Mouse (Mus musculus): ENCODE data around the gene Pde7b. TPM values are rescaled to one million over a fixed set of nuclear protein-coding genes. Genes with fewer than 3 reads are reported as not detected.

Pde7b gene
- polyA plus RNA-seq, 1 experiment from 2014 or later = 0.29 TPM

DNA sequence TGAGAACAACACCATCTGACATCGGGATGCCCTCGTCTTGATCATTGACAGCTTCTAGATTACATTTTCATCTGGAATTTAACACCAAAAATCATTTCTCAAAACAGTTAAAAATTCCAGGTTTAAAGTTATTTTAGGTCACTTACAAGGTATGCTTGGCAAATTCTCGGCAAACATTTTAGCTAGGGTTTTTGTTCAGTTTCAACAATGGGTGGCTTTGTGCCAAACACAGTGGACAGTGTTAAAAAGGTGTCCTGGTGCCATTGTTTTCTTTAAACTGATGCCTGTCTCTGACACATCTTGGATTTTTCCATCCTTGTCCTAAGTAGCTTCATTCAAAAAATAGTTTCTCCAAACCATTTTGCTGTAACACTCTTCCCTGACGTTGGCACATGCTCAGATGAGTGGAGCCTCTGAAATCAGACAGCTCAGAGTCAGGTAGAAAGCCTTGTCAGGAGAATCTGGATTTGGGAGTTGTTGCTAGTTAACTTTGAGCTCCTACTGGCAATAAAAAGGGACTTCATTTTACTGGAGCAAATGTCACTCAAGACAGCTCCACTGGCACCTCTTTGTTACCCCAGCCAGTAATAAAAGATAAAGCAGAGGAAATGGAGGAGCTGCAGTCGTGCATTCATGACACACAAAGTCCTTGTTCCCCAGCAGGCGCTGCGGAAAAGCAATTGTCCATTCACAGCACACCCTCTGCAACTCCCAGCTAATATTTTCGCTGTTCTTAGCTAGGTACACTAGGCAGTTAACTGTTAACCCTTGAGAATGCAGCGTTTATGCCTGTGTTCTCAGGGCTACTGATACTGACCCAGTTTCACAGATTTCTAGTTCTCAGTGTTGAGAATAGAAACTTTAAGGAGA is 2.0 kb downstream of the Pde7b start:
- WGBS (ENCODE audit: insufficient replicate concordance) = 44% methylated on average over 9 of the region's 9 CpGs
- no peak for ATAC-seq (ENCODE audit: low read depth)
- H3K4me2 ChIP-seq = 0 out of 2 replicates have a peak overlapping the region, but pooled peaks have one; percentile 24
- H3K27me3 ChIP-seq = no peaks in the 10 kb centered on the region
- DNase-seq = no peak
- H3K4me1 ChIP-seq (replicated peaks) = peaks cover 30% of the 10 kb centered on the region
- H3K4me3 ChIP-seq (replicated peaks) = no peak overlapping the region
- H3K36me3 ChIP-seq = no peaks in the 10 kb centered on the region
- H3K9ac ChIP-seq = no peak overlapping the region
- no peaks in the 10 kb centered on the region for H3K9me3 ChIP-seq (replicated peaks)
- no peak overlapping the region for H3K27ac ChIP-seq

DNA sequence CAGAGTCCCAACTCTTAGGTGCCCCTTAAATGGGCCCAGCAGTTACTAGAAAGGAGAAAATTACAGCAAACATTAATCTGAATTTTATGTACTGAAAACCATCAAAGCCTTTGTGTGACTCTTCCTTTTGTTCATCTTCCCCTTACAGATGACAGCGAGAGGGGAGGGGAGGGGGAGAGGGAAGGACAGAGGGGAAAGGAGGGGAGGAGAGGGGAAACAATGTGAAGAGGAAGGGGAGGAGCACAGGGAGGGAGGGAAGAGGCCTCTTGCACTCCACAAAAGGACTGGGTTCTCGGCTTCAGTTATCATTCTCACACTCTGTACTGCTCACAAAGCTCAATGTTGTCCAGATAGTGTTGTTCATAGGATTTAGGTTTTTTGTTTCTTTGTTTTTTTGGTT is 5.7 kb downstream of the Pde7b start:
- Histone ChIP-seq H3K36me3 (no peaks in the 10 kb centered on the region), H3K27me3 (no peaks in the 10 kb centered on the region), H3K9me3 (replicated peaks) (no peaks in the 10 kb centered on the region), H3K27ac (no peak overlapping the region), H3K4me2 (no peak overlapping the region), H3K4me1 (replicated peaks) (peaks cover 20% of the 10 kb centered on the region), H3K4me3 (replicated peaks) (no peak overlapping the region), H3K9ac (no peak overlapping the region)
- WGBS (ENCODE audit: insufficient replicate concordance) = 21% methylated on average over 2 of the region's 2 CpGs
- ATAC-seq (ENCODE audit: low read depth) (no peak), DNase-seq (no peak)

DNA sequence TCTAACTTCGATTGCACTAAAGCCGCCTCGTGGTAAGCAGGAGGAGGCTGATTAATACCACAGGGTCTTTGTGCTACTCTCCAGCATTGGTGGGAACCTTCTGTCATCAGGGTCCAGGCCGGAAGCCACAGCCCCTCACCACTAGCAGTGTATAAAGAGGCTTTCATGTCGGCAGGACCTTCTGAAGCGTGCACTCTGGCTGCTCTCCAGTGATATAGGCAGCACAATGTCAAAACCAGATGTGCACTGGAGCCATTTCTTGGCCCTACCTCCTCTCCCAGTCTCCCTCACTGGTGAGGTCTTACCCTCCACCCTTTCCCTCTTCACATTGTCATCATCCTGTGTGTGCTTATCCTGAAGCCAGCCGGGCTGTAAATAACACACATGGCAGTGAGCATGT is 24.2 kb downstream of the Pde7b start:
- no peak overlapping the region for H3K4me2 ChIP-seq
- H3K9me3 ChIP-seq (replicated peaks) = no peaks in the 10 kb centered on the region
- H3K4me3 ChIP-seq (replicated peaks) = no peak overlapping the region
- DNase-seq (no peak), ATAC-seq (ENCODE audit: low read depth) (no peak)
- no peaks in the 10 kb centered on the region for H3K27me3 ChIP-seq
- no peak overlapping the region for H3K9ac ChIP-seq
- no peak overlapping the region for H3K27ac ChIP-seq
- H3K4me1 ChIP-seq (replicated peaks) = no peaks in the 10 kb centered on the region
- WGBS (ENCODE audit: insufficient replicate concordance) = 60% methylated on average over 7 of the region's 7 CpGs
- H3K36me3 ChIP-seq = no peaks in the 10 kb centered on the region

DNA sequence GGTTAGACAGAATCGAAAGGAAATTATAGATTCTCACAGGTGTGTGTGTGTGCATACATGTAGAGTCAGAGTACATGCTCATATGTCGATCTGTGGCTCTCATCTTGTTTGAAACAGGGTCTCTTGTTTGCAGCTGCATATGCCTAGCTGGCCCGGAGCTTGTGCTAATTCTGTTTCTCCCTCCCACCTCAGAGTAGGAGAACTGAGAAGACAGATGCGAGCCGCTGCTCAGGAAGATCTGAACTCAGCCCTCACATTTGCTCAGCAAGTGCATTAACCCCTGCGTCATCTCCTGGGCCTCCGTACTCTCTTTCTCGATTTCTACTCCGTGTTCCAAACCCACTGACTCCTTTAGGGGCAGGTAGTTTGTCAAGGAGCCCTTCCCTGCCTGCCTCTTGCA is 25.0 kb downstream of the Pde7b start:
- Histone ChIP-seq H3K4me3 (replicated peaks) (no peak overlapping the region), H3K27ac (no peak overlapping the region), H3K4me1 (replicated peaks) (no peaks in the 10 kb centered on the region), H3K9ac (no peak overlapping the region), H3K36me3 (no peaks in the 10 kb centered on the region), H3K9me3 (replicated peaks) (no peaks in the 10 kb centered on the region), H3K4me2 (no peak overlapping the region), H3K27me3 (no peaks in the 10 kb centered on the region)
- DNase-seq (no peak), ATAC-seq (ENCODE audit: low read depth) (no peak)
- 79% methylated on average over 9 of the region's 9 CpGs for WGBS (ENCODE audit: insufficient replicate concordance)

DNA sequence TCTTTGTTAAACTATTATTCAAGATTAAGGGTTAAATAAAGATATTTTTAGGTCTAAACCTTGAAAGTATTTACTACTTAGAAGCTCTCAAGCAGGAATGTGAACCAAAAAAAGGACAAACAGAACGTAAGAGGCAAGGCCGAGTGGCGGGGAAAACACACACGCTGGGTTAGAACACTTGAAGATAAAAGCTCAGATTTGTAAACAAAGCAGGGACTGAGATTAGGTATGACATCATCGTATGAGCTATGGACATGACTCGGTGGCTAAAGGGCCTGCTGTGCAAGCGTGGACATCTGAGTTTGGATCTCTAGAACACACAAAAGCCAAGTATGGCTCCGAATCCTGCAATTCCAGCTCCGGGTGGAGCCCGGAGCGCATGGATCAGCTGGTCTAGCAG is 29.2 kb downstream of the Pde7b start:
- H3K4me1 ChIP-seq (replicated peaks) = no peaks in the 10 kb centered on the region
- H3K9ac ChIP-seq = no peak overlapping the region
- no peak for DNase-seq
- no peak for ATAC-seq (ENCODE audit: low read depth)
- H3K27ac ChIP-seq = no peak overlapping the region
- no peaks in the 10 kb centered on the region for H3K27me3 ChIP-seq
- H3K4me2 ChIP-seq = no peak overlapping the region
- no peaks in the 10 kb centered on the region for H3K36me3 ChIP-seq
- no peaks in the 10 kb centered on the region for H3K9me3 ChIP-seq (replicated peaks)
- 67% methylated on average over 11 of the region's 11 CpGs for WGBS (ENCODE audit: insufficient replicate concordance)
- no peak overlapping the region for H3K4me3 ChIP-seq (replicated peaks)

DNA sequence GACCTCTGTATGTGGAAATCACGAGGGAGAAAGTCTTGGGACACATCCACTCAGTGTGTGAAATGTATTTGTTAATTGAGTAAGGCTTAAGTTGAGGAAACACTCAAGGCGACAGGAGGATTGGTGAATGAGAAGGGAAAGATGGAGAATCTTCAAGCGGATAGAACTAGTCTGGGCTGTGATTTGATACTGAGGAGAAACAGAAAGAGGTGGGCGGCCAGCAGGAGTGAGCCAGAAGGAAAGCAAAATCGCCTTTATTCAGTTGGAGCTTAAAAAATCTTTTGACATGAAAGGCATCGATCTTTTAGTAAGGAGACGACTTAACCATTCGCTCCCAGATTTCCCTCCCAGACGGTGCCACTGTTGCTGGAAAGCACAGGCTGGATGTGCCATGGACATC is 34.9 kb downstream of the Pde7b start:
- WGBS (ENCODE audit: insufficient replicate concordance) = 67% methylated on average over 9 of the region's 9 CpGs

DNA sequence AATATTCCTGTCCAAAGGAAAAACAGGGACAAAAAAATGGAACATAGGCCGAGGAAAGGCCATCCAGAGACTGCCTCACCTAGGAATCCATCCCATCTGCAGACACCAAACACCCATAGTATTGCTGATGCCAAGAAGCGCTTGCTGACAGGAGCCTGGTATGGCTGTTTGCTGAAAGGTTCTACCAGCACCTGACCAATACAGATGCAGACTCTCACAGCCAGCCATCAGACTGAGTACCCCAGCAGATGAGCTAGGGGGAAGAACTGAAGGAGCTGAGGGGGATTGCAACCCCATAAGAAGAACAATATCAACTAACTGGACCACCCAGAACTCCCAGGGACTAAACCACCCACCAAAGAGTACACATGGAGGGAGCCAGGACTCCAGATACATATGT is 40.7 kb downstream of the Pde7b start:
- no peak overlapping the region for H3K27ac ChIP-seq
- WGBS (ENCODE audit: insufficient replicate concordance) = 75% methylated on average over 2 of the region's 2 CpGs
- peaks cover 8% of the 10 kb centered on the region for H3K4me1 ChIP-seq (replicated peaks)
- DNase-seq = no peak
- no peak for ATAC-seq (ENCODE audit: low read depth)
- no peak overlapping the region for H3K4me3 ChIP-seq (replicated peaks)
- H3K9me3 ChIP-seq (replicated peaks) = no peaks in the 10 kb centered on the region
- H3K36me3 ChIP-seq = no peaks in the 10 kb centered on the region
- H3K27me3 ChIP-seq = no peaks in the 10 kb centered on the region
- no peak overlapping the region for H3K9ac ChIP-seq
- H3K4me2 ChIP-seq = no peak overlapping the region

More for the DNA sequence above, 34.9 kb downstream of the Pde7b start:
- Histone ChIP-seq H3K4me3 (replicated peaks) (no peak overlapping the region), H3K27ac (no peak overlapping the region), H3K4me2 (no peak overlapping the region), H3K27me3 (no peaks in the 10 kb centered on the region), H3K36me3 (no peaks in the 10 kb centered on the region), H3K4me1 (replicated peaks) (no peaks in the 10 kb centered on the region), H3K9ac (no peak overlapping the region), H3K9me3 (replicated peaks) (no peaks in the 10 kb centered on the region)
- no peak for DNase-seq
- ATAC-seq (ENCODE audit: low read depth) = no peak

DNA sequence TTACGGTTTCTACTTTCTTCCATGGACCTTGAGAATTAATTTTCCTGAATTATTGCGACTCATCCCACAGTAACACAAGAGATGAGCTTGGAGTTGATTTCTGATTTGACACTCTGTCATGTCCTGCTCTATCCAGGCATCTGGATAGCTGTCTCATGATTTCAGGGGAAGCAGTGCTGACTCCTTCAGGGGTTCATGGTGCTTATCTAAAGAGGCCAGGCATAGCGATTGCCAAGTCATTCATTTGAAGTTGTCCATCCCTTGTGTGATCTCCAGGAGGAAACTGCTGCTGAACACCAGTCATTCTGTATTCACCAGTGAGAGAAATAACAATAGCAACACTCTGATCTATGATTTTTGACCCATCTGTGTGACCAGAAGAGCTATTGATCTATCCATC is 43.9 kb downstream of the Pde7b start:
- ATAC-seq (ENCODE audit: low read depth) (peak; percentile 50; the same call in 1 of the 2 replicates), DNase-seq (peak; percentile 10)
- Histone ChIP-seq H3K27me3 (no peaks in the 10 kb centered on the region), H3K4me2 (no peak overlapping the region), H3K36me3 (no peaks in the 10 kb centered on the region), H3K9ac (no peak overlapping the region), H3K4me1 (replicated peaks) (peaks cover 8% of the 10 kb centered on the region), H3K27ac (no peak overlapping the region), H3K4me3 (replicated peaks) (no peak overlapping the region), H3K9me3 (replicated peaks) (no peaks in the 10 kb centered on the region)
- 55% methylated on average over 3 of the region's 3 CpGs for WGBS (ENCODE audit: insufficient replicate concordance)

DNA sequence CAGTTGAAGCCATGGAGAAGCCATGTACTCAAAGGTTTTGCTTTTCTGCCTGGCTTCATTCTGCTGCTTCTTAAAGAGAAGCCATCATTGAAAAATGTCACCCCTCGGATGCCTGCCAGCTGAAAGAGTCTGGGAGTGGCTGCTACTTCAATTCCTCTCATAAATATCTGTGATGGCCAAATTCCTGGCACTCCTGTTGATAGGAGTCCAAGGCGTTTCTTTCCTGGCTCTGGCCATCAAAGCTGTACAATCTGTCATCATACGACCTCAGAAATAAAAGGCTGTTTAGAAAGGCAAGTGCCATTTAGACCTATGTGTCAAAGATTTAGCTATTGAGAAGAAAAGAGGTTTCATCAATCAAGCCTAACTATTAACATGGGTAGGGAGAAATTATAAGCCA is 49.6 kb downstream of the Pde7b start:
- H3K27me3 ChIP-seq = no peaks in the 10 kb centered on the region
- WGBS (ENCODE audit: insufficient replicate concordance) = 55% methylated on average over 3 of the region's 3 CpGs
- no peaks in the 10 kb centered on the region for H3K4me1 ChIP-seq (replicated peaks)
- no peak overlapping the region for H3K9ac ChIP-seq
- no peak overlapping the region for H3K4me2 ChIP-seq
- H3K36me3 ChIP-seq = no peaks in the 10 kb centered on the region
- DNase-seq = no peak
- H3K4me3 ChIP-seq (replicated peaks) = no peak overlapping the region
- ATAC-seq (ENCODE audit: low read depth) = no peak
- no peak overlapping the region for H3K27ac ChIP-seq
- no peaks in the 10 kb centered on the region for H3K9me3 ChIP-seq (replicated peaks)

DNA sequence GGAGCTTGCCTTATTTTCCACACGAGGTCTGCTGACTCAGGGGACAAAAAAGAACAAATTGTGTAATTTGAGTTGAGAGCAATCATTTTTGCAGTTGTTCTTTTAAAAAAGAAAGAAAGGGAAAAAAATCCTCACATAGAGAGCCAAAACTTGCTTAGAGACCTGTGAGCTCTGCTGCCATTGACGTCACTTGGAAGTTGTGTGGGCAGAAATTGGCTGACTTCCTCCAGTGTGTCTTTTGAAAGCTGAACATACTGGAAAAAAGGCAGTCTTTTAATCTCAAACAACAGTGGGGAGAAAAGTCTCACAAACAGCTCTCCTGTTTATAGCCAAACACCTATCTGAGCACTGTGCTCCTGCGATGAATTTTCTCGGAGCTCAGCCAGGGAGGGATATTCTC is 51.1 kb downstream of the Pde7b start:
- Histone ChIP-seq H3K27ac (no peak overlapping the region), H3K36me3 (no peaks in the 10 kb centered on the region), H3K9me3 (replicated peaks) (no peaks in the 10 kb centered on the region), H3K4me1 (replicated peaks) (no peaks in the 10 kb centered on the region), H3K9ac (no peak overlapping the region), H3K27me3 (no peaks in the 10 kb centered on the region), H3K4me2 (no peak overlapping the region), H3K4me3 (replicated peaks) (no peak overlapping the region)
- WGBS (ENCODE audit: insufficient replicate concordance) = 74% methylated on average over 4 of the region's 4 CpGs
- DNase-seq = no peak
- no peak for ATAC-seq (ENCODE audit: low read depth)

DNA sequence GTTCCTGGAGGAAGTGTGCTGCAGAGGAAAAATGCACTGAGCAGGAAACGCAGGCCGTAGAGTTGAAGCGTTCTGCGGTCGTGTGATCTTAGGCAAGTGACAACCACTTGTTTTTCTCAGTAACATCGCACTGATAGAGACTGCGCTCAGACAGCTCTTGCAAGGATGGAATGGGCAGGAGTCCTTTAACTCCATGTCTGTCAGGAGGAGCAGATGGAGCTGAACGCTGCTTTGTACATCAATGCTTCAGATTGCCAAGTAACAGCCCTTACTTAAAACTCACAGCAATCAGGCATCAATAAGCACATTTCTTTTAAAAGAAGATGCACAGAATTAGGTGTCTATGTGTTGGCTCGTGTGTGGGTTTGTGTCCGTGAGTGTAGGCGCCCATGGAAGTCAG is 52.3 kb downstream of the Pde7b start:
- no peak overlapping the region for H3K9ac ChIP-seq
- no peak overlapping the region for H3K4me2 ChIP-seq
- DNase-seq (no peak), ATAC-seq (ENCODE audit: low read depth) (no peak)
- no peak overlapping the region for H3K4me3 ChIP-seq (replicated peaks)
- H3K27ac ChIP-seq = no peak overlapping the region
- H3K9me3 ChIP-seq (replicated peaks) = no peaks in the 10 kb centered on the region
- 44% methylated on average over 11 of the region's 11 CpGs for WGBS (ENCODE audit: insufficient replicate concordance)
- H3K4me1 ChIP-seq (replicated peaks) = no peaks in the 10 kb centered on the region
- H3K36me3 ChIP-seq = no peaks in the 10 kb centered on the region
- H3K27me3 ChIP-seq = no peaks in the 10 kb centered on the region

DNA sequence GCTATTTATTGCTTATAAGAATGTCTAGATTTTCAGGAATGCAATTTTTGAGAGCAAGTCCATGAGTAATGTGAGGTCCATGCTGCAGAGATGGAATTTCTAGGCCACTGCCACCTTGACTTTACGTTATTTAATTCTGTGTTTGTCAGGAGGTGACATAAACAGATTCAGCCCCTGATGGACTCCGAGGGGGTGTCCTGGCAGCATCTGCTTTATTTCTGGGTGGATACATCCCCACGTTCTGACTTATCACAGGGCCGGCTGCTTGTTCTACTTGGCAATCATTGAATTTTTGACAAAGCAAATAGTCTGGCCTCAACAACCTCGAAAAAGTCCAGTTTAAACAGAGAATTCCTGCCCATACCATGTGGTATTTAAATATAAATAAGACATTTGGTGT is 53.3 kb downstream of the Pde7b start:
- H3K9ac ChIP-seq = no peak overlapping the region
- ATAC-seq (ENCODE audit: low read depth) = no peak
- 61% methylated on average over 5 of the region's 5 CpGs for WGBS (ENCODE audit: insufficient replicate concordance)

More for the DNA sequence above, 53.3 kb downstream of the Pde7b start:
- Histone ChIP-seq H3K36me3 (no peaks in the 10 kb centered on the region), H3K4me3 (replicated peaks) (no peak overlapping the region), H3K27ac (no peak overlapping the region), H3K4me2 (no peak overlapping the region), H3K27me3 (no peaks in the 10 kb centered on the region), H3K9me3 (replicated peaks) (no peaks in the 10 kb centered on the region), H3K4me1 (replicated peaks) (no peaks in the 10 kb centered on the region)
- DNase-seq = no peak
